23 mouse cellular contexts compared by ENCODE assay signal in the genomic region with DNA sequence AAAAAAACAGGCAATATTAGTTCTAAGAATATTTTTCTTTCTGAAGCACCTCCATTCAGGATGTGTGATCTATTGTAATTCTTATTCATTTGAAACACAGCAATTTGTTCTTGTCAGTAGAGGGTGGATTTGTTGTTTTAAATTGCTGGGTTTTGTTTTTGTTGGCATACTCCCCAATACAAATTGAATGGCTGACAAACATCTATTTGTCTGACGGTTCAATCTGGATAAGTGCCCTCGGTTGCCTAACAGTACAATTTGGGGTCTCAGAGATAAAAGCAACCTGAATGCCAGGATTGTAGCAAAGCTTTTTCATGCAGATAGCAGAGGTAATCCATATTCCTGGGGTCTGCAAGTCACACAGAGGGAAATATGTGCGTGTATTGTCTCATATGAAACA. TPM values are rescaled to one million over a fixed set of nuclear protein-coding genes. Genes with fewer than 3 reads are reported as not detected.
A peak's percentile ranks its signal among the peaks of the same experiment; 100 is the strongest.
DNase-seq lines count a peak whose midpoint lies in the region; ATAC-seq and TF ChIP-seq lines count a peak whose summit lies in the region.
"Had no signal": no experiment of that assay in that cellular context is flagged by ENCODE, and none has a peak within 500 bp of the region (broad histone marks: within the 10 kb centered on the region; RNA-seq: fewer than 3 reads in every experiment).

No protein-coding gene starts in this region.

- TF ChIP-seq EP300 in liver, postnatal 0 days (IDR thresholded peaks at IDR 0.05; ENCODE audit: low read depth), result no peak

- TF ChIP-seq CTCF in forebrain, postnatal 0 days (IDR thresholded peaks at IDR 0.05; ENCODE audit: low read depth), result no peak
- no peak for TF ChIP-seq CTCF in liver, adult 2 months (IDR thresholded peaks at IDR 0.05; ENCODE audit: low read depth, low read length)
- TF ChIP-seq CTCF in liver, postnatal 0 days (IDR thresholded peaks at IDR 0.05; ENCODE audit: low read depth), result no peak

- H3K9ac ChIP-seq in forebrain, postnatal 0 days, result no peak overlapping the region
- H3K9ac ChIP-seq in forebrain, embryonic 12.5 days, result no peak overlapping the region
- H3K9ac ChIP-seq in liver, adult 2 months (ENCODE audit: low read depth, low read length), result no peak overlapping the region
- no peak overlapping the region for H3K9ac ChIP-seq in liver, postnatal 0 days (replicated peaks)
- H3K9ac ChIP-seq in midbrain, embryonic 16.5 days (ENCODE audit: low read depth, low read length), result no peak overlapping the region
- H3K9ac ChIP-seq: forebrain, embryonic 15.5 days; hindbrain, embryonic 12.5 days; liver, embryonic 15.5 days; lung, embryonic 15.5 days; stomach, embryonic 15.5 days had no signal

- no peaks in the 10 kb centered on the region for H3K4me1 ChIP-seq in forebrain, postnatal 0 days (ENCODE audit: insufficient read depth)
- H3K4me1 ChIP-seq in forebrain, embryonic 12.5 days, result peaks cover 10% of the 10 kb centered on the region; the same call in 1 of the 2 replicates
- H3K4me1 ChIP-seq in liver, adult 2 months (ENCODE audit: control insufficient read depth, insufficient read depth, low read length), result peaks cover 4% of the 10 kb centered on the region
- H3K4me1 ChIP-seq in liver, postnatal 0 days (ENCODE audit: insufficient read depth), result no peaks in the 10 kb centered on the region
- H3K4me1 ChIP-seq in midbrain, embryonic 16.5 days (ENCODE audit: control insufficient read depth, insufficient read depth, low read length), result peaks cover 10% of the 10 kb centered on the region
- no peaks in the 10 kb centered on the region for H3K4me1 ChIP-seq in midbrain, embryonic 10.5 days
- H3K4me1 ChIP-seq: liver, embryonic 15.5 days; stomach, embryonic 15.5 days had no signal

- H3K36me3 ChIP-seq in forebrain, postnatal 0 days (ENCODE audit: insufficient read depth), result no peaks in the 10 kb centered on the region
- H3K36me3 ChIP-seq in forebrain, embryonic 12.5 days (replicated peaks), result no peaks in the 10 kb centered on the region
- no peaks in the 10 kb centered on the region for H3K36me3 ChIP-seq in liver, adult 2 months (ENCODE audit: control insufficient read depth, insufficient read depth, low read length)
- no peaks in the 10 kb centered on the region for H3K36me3 ChIP-seq in liver, postnatal 0 days (replicated peaks; ENCODE audit: insufficient read depth, low read length)
- no peaks in the 10 kb centered on the region for H3K36me3 ChIP-seq in midbrain, embryonic 16.5 days (ENCODE audit: control insufficient read depth, insufficient read depth, low read length)
- no peaks in the 10 kb centered on the region for H3K36me3 ChIP-seq in midbrain, embryonic 10.5 days
- H3K36me3 ChIP-seq: forebrain, embryonic 15.5 days; hindbrain, embryonic 12.5 days; liver, embryonic 15.5 days; lung, embryonic 15.5 days; stomach, embryonic 15.5 days had no signal

- H3K4me3 ChIP-seq in forebrain, postnatal 0 days (ENCODE audit: low read depth, low read length), result no peak overlapping the region
- no peak overlapping the region for H3K4me3 ChIP-seq in forebrain, embryonic 12.5 days (replicated peaks)
- no peak overlapping the region for H3K4me3 ChIP-seq in liver, adult 2 months (ENCODE audit: insufficient read depth, low read depth, low read length)
- no peak overlapping the region for H3K4me3 ChIP-seq in liver, postnatal 0 days (ENCODE audit: low read depth, low read length)
- H3K4me3 ChIP-seq in midbrain, embryonic 16.5 days (ENCODE audit: low read depth, low read length), result no peak overlapping the region
- H3K4me3 ChIP-seq in midbrain, embryonic 10.5 days, result no peak overlapping the region
- H3K4me3 ChIP-seq: forebrain, embryonic 15.5 days; hindbrain, embryonic 12.5 days; liver, embryonic 15.5 days; lung, embryonic 15.5 days; stomach, embryonic 15.5 days had no signal

- WGBS in forebrain, postnatal 0 days, result 13% methylated on average over 3 of the region's 3 CpGs
- 54% methylated on average over 3 of the region's 3 CpGs for WGBS in forebrain, embryonic 12.5 days
- 37% methylated on average over 3 of the region's 3 CpGs for WGBS in liver, adult 2 months
- WGBS in liver, postnatal 0 days (ENCODE audit: insufficient replicate concordance), result 61% methylated on average over 3 of the region's 3 CpGs
- WGBS in midbrain, embryonic 16.5 days, result 35% methylated on average over 3 of the region's 3 CpGs
- 83% methylated on average over 3 of the region's 3 CpGs for WGBS in midbrain, embryonic 10.5 days

- H3K27ac ChIP-seq in forebrain, postnatal 0 days (ENCODE audit: low read depth, low read length), result no peak overlapping the region
- H3K27ac ChIP-seq in forebrain, embryonic 12.5 days, result no peak overlapping the region
- H3K27ac ChIP-seq in liver, adult 2 months (replicated peaks; ENCODE audit: insufficient read depth, low read depth, low read length), result no peak overlapping the region
- H3K27ac ChIP-seq in liver, postnatal 0 days (ENCODE audit: low read depth), result no peak overlapping the region
- H3K27ac ChIP-seq in midbrain, embryonic 16.5 days (ENCODE audit: low read length), result peak overlapping the region; percentile 47
- H3K27ac ChIP-seq in midbrain, embryonic 10.5 days (replicated peaks), result no peak overlapping the region
- H3K27ac ChIP-seq: forebrain, embryonic 15.5 days; hindbrain, embryonic 12.5 days; liver, embryonic 15.5 days; lung, embryonic 15.5 days; stomach, embryonic 15.5 days had no signal

- DNase-seq in forebrain, postnatal 0 days, result peak; percentile 48
- DNase-seq in liver, adult 2 months (ENCODE audit: extremely low read depth, low read depth, low spot score), result peak; percentile 66
- DNase-seq in liver, postnatal 0 days, result no peak
- DNase-seq in midbrain, embryonic 10.5 days (ENCODE audit: low spot score), result no peak
- DNase-seq in embryo, embryonic 10 days (ENCODE audit: low spot score), result no peak
- DNase-seq: adrenal gland, postnatal 25 days; cerebellum, adult 18-20 months; cerebellum, postnatal 10 days; heart, postnatal 36 days; kidney, adult 9 months; kidney, postnatal 10 days; layer of hippocampus, postnatal 36 days; liver; right cerebral cortex, postnatal 25 days had no signal

- no peaks in the 10 kb centered on the region for H3K27me3 ChIP-seq in forebrain, postnatal 0 days (ENCODE audit: insufficient read depth, low read length)
- H3K27me3 ChIP-seq in forebrain, embryonic 12.5 days, result peaks cover 13% of the 10 kb centered on the region
- no peaks in the 10 kb centered on the region for H3K27me3 ChIP-seq in liver, adult 2 months (ENCODE audit: control insufficient read depth, insufficient read depth, low read length)
- no peaks in the 10 kb centered on the region for H3K27me3 ChIP-seq in liver, postnatal 0 days (ENCODE audit: insufficient read depth, low read length)
- no peaks in the 10 kb centered on the region for H3K27me3 ChIP-seq in midbrain, embryonic 16.5 days (ENCODE audit: control insufficient read depth, insufficient read depth, low read depth, low read length)
- H3K27me3 ChIP-seq in midbrain, embryonic 10.5 days (ENCODE audit: low read depth, poor library complexity, severe bottlenecking), result no peaks in the 10 kb centered on the region
- H3K27me3 ChIP-seq: forebrain, embryonic 15.5 days; hindbrain, embryonic 12.5 days; liver, embryonic 15.5 days; lung, embryonic 15.5 days; stomach, embryonic 15.5 days had no signal

- TF ChIP-seq POLR2A in liver, adult 2 months (IDR thresholded peaks at IDR 0.05; ENCODE audit: extremely low read depth, insufficient read depth, low read length), result no peak

- no peaks in the 10 kb centered on the region; the same call in 1 of the 2 replicates for H3K79me2 ChIP-seq in liver, adult 2 months (ENCODE audit: control insufficient read depth, insufficient read depth, low read length)

- H3K4me2 ChIP-seq in forebrain, postnatal 0 days (ENCODE audit: low read depth), result no peak overlapping the region
- no peak overlapping the region for H3K4me2 ChIP-seq in forebrain, embryonic 12.5 days
- H3K4me2 ChIP-seq in liver, postnatal 0 days (ENCODE audit: low read depth, low read length), result no peak overlapping the region
- no peak overlapping the region for H3K4me2 ChIP-seq in midbrain, embryonic 16.5 days (ENCODE audit: low read length)
- H3K4me2 ChIP-seq: forebrain, embryonic 15.5 days; hindbrain, embryonic 12.5 days; liver, embryonic 15.5 days; lung, embryonic 15.5 days; stomach, embryonic 15.5 days had no signal

- 0 out of 2 replicates have a peak, but pooled peaks have one; percentile 16 for ATAC-seq in forebrain, postnatal 0 days
- ATAC-seq in forebrain, embryonic 12.5 days (ENCODE audit: low FRiP score), result no peak
- ATAC-seq in liver, postnatal 0 days, result no peak
- no peak for ATAC-seq in midbrain, embryonic 16.5 days
- ATAC-seq: forebrain, embryonic 15.5 days; intestine, postnatal 0 days had no signal

- H3K9me3 ChIP-seq in forebrain, postnatal 0 days (ENCODE audit: low read length), result no peaks in the 10 kb centered on the region
- no peaks in the 10 kb centered on the region for H3K9me3 ChIP-seq in forebrain, embryonic 12.5 days
- H3K9me3 ChIP-seq in liver, postnatal 0 days (ENCODE audit: low read length), result no peaks in the 10 kb centered on the region
- no peaks in the 10 kb centered on the region for H3K9me3 ChIP-seq in midbrain, embryonic 16.5 days (replicated peaks; ENCODE audit: control insufficient read depth, low read length, poor library complexity, severe bottlenecking)
- H3K9me3 ChIP-seq in midbrain, embryonic 10.5 days (replicated peaks), result no peaks in the 10 kb centered on the region
- H3K9me3 ChIP-seq: forebrain, embryonic 15.5 days; G1E; hindbrain, embryonic 12.5 days; liver, embryonic 15.5 days; lung, embryonic 15.5 days; stomach, embryonic 15.5 days had no signal

RNA-seq across cellular contexts. Expression of a gene that starts 53.6 kb away (rescaled TPM):
- 36.6 and 43.7 TPM in 2 replicates for total RNA-seq in forebrain, postnatal 0 days (2014; rRNA removed)
- polyA plus RNA-seq in forebrain, postnatal 0 days (2015; fragmentation: Nextera tagmentation; extraction: Ambion mirVana), result 21.9 and 27.5 TPM in 2 replicates
- 30.9 and 34.3 TPM in 2 replicates for polyA plus RNA-seq in forebrain, embryonic 12.5 days (2016; fragmentation: Nextera tagmentation; extraction: Ambion mirVana)
- total RNA-seq in liver, adult 2 months (2014; rRNA removed), result 12.7 and 14.8 TPM in 2 replicates
- 5.2 and 6.1 TPM in 2 replicates for polyA plus RNA-seq in liver, adult 2 months (2012; rRNA removed)
- polyA plus RNA-seq in liver, postnatal 0 days (2015; fragmentation: Nextera tagmentation; extraction: Ambion mirVana), result 9.7 and 10.5 TPM in 2 replicates
- 42.1 and 43.6 TPM in 2 replicates for polyA plus RNA-seq in midbrain, embryonic 16.5 days (2015; fragmentation: Nextera tagmentation; extraction: Ambion mirVana)
- polyA plus RNA-seq in midbrain, embryonic 10.5 days (2016; fragmentation: Nextera tagmentation; extraction: Ambion mirVana), result 32.7 and 33.0 TPM in 2 replicates

RNA-seq across cellular contexts. Expression of a gene that starts 53.9 kb away (rescaled TPM):
- 35.2 and 39.4 TPM in 2 replicates for total RNA-seq in forebrain, postnatal 0 days (2014; rRNA removed)
- polyA plus RNA-seq in forebrain, postnatal 0 days (2015; fragmentation: Nextera tagmentation; extraction: Ambion mirVana), result 32.8 and 48.0 TPM in 2 replicates
- 96.4 and 97.7 TPM in 2 replicates for polyA plus RNA-seq in forebrain, embryonic 12.5 days (2016; fragmentation: Nextera tagmentation; extraction: Ambion mirVana)
- 60.1 and 64.0 TPM in 2 replicates for total RNA-seq in liver, adult 2 months (2014; rRNA removed)
- polyA plus RNA-seq in liver, adult 2 months (2012; rRNA removed), result 18.1 and 19.5 TPM in 2 replicates
- 49.0 and 49.9 TPM in 2 replicates for polyA plus RNA-seq in liver, postnatal 0 days (2015; fragmentation: Nextera tagmentation; extraction: Ambion mirVana)
- 64.7 and 71.1 TPM in 2 replicates for polyA plus RNA-seq in midbrain, embryonic 16.5 days (2015; fragmentation: Nextera tagmentation; extraction: Ambion mirVana)
- polyA plus RNA-seq in midbrain, embryonic 10.5 days (2016; fragmentation: Nextera tagmentation; extraction: Ambion mirVana), result 127 and 133 TPM in 2 replicates

Comparison
In these comparisons a context has a peak if more than half of its experiments do, and no peak if none do; other contexts are left out.
1. DNase-seq: peak in forebrain, postnatal 0 days (single experiment) and liver, adult 2 months (single experiment); none in liver, postnatal 0 days (single experiment), midbrain, embryonic 10.5 days (single experiment) and embryo, embryonic 10 days (single experiment).